Mouse (Mus musculus): ENCODE results near the gene Lin7b. TPM values are rescaled to one million over a fixed set of nuclear protein-coding genes. Genes with fewer than 3 reads are reported as not detected.
"Not testable (repeated sequence)": the region's sequence is repeated elsewhere in the genome, so short reads cannot be mapped to it uniquely, and the experiment has no call there.

Lin7b gene
- polyA plus RNA-seq, 1 experiment from 2014 or later = 70.3 TPM

- H3K36me3 ChIP-seq (ENCODE audit: control insufficient read depth, insufficient read depth, low read length) = peaks cover 13% of the 10 kb centered on the region
- no peak overlapping the region for H3K9ac ChIP-seq (ENCODE audit: low read depth, low read length)
- H3K27me3 ChIP-seq (replicated peaks; ENCODE audit: control insufficient read depth, insufficient read depth, low read length) = no peaks in the 10 kb centered on the region
- H3K9me3 ChIP-seq (ENCODE audit: control insufficient read depth, low read length) = no peaks in the 10 kb centered on the region
- no peak overlapping the region; the same call in 1 of the 2 replicates for H3K4me3 ChIP-seq (ENCODE audit: low read length)
- H3K27ac ChIP-seq (ENCODE audit: low read depth, low read length) = no peak overlapping the region
- peak overlapping the region; percentile 95 for H3K4me2 ChIP-seq (ENCODE audit: low read length)
- WGBS = 51% methylated on average over 18 of the region's 18 CpGs
- peaks cover 23% of the 10 kb centered on the region for H3K4me1 ChIP-seq (ENCODE audit: control insufficient read depth, insufficient read depth, low read depth, low read length)
- no peak for ATAC-seq
These were observed 9.8 kb downstream of the Lin7b start for GRCm38 (mm10) chr7:45360404-45361125.

GRCm38 (mm10) chr7:45359081-45359480 lies 11.3 kb downstream of the Lin7b start:
- 61% methylated on average over 10 of the region's 11 CpGs for WGBS
- H3K4me3 ChIP-seq (ENCODE audit: low read length); H3K9me3 ChIP-seq (ENCODE audit: control insufficient read depth, low read length); H3K9ac ChIP-seq (ENCODE audit: low read depth, low read length); ATAC-seq; H3K27me3 ChIP-seq (replicated peaks; ENCODE audit: control insufficient read depth, insufficient read depth, low read length); H3K4me2 ChIP-seq (ENCODE audit: low read length); H3K27ac ChIP-seq (ENCODE audit: low read depth, low read length): not testable (repeated sequence)
- Histone ChIP-seq H3K36me3 (ENCODE audit: control insufficient read depth, insufficient read depth, low read length) (peaks cover 14% of the 10 kb centered on the region), H3K4me1 (ENCODE audit: control insufficient read depth, insufficient read depth, low read depth, low read length) (peaks cover 13% of the 10 kb centered on the region)

- Histone ChIP-seq H3K36me3 (ENCODE audit: control insufficient read depth, insufficient read depth, low read length) (peaks cover 23% of the 10 kb centered on the region), H3K4me3 (ENCODE audit: low read length) (no peak overlapping the region), H3K9me3 (ENCODE audit: control insufficient read depth, low read length) (no peaks in the 10 kb centered on the region), H3K4me1 (ENCODE audit: control insufficient read depth, insufficient read depth, low read depth, low read length) (peaks cover 1% of the 10 kb centered on the region; the same call in 1 of the 2 replicates), H3K4me2 (ENCODE audit: low read length) (no peak overlapping the region), H3K27ac (ENCODE audit: low read depth, low read length) (no peak overlapping the region), H3K9ac (ENCODE audit: low read depth, low read length) (no peak overlapping the region), H3K27me3 (replicated peaks; ENCODE audit: control insufficient read depth, insufficient read depth, low read length) (no peaks in the 10 kb centered on the region)
- WGBS = 59% methylated on average over 13 of the region's 13 CpGs
- no peak for ATAC-seq
These were observed 14.3 kb downstream of the Lin7b start for GRCm38 (mm10) chr7:45356087-45356486.

GRCm38 (mm10) chr7:45355318-45356020 lies 14.9 kb downstream of the Lin7b start:
- no peak overlapping the region for H3K9ac ChIP-seq (ENCODE audit: low read depth, low read length)
- H3K4me1 ChIP-seq (ENCODE audit: control insufficient read depth, insufficient read depth, low read depth, low read length) = no peaks in the 10 kb centered on the region
- no peak overlapping the region for H3K4me2 ChIP-seq (ENCODE audit: low read length)
- no peaks in the 10 kb centered on the region for H3K27me3 ChIP-seq (replicated peaks; ENCODE audit: control insufficient read depth, insufficient read depth, low read length)
- H3K36me3 ChIP-seq (ENCODE audit: control insufficient read depth, insufficient read depth, low read length) = peaks cover 23% of the 10 kb centered on the region
- H3K4me3 ChIP-seq (ENCODE audit: low read length) = no peak overlapping the region
- WGBS = 81% methylated on average over 15 of the region's 15 CpGs
- H3K27ac ChIP-seq (ENCODE audit: low read depth, low read length) = no peak overlapping the region
- no peaks in the 10 kb centered on the region for H3K9me3 ChIP-seq (ENCODE audit: control insufficient read depth, low read length)
- no peak for ATAC-seq

GRCm38 (mm10) chr7:45353041-45353440 lies 17.3 kb downstream of the Lin7b start:
- no peaks in the 10 kb centered on the region for H3K4me1 ChIP-seq (ENCODE audit: control insufficient read depth, insufficient read depth, low read depth, low read length)
- no peak overlapping the region for H3K4me3 ChIP-seq (ENCODE audit: low read length)
- no peaks in the 10 kb centered on the region for H3K9me3 ChIP-seq (ENCODE audit: control insufficient read depth, low read length)
- no peak overlapping the region for H3K4me2 ChIP-seq (ENCODE audit: low read length)
- WGBS = 21% methylated on average over 5 of the region's 5 CpGs
- H3K9ac ChIP-seq (ENCODE audit: low read depth, low read length) = no peak overlapping the region
- no peaks in the 10 kb centered on the region for H3K27me3 ChIP-seq (replicated peaks; ENCODE audit: control insufficient read depth, insufficient read depth, low read length)
- no peak overlapping the region for H3K27ac ChIP-seq (ENCODE audit: low read depth, low read length)
- no peak for ATAC-seq
- peaks cover 32% of the 10 kb centered on the region for H3K36me3 ChIP-seq (ENCODE audit: control insufficient read depth, insufficient read depth, low read length)

- Histone ChIP-seq H3K4me1 (ENCODE audit: control insufficient read depth, insufficient read depth, low read depth, low read length) (no peaks in the 10 kb centered on the region), H3K9ac (ENCODE audit: low read depth, low read length) (no peak overlapping the region), H3K27ac (ENCODE audit: low read depth, low read length) (no peak overlapping the region), H3K36me3 (ENCODE audit: control insufficient read depth, insufficient read depth, low read length) (peaks cover 37% of the 10 kb centered on the region), H3K4me3 (ENCODE audit: low read length) (no peak overlapping the region), H3K4me2 (ENCODE audit: low read length) (no peak overlapping the region), H3K9me3 (ENCODE audit: control insufficient read depth, low read length) (no peaks in the 10 kb centered on the region), H3K27me3 (replicated peaks; ENCODE audit: control insufficient read depth, insufficient read depth, low read length) (no peaks in the 10 kb centered on the region)
- ATAC-seq = no peak
- 76% methylated on average over 13 of the region's 13 CpGs for WGBS
These were observed 23.5 kb downstream of the Lin7b start for GRCm38 (mm10) chr7:45346905-45347304.

- Histone ChIP-seq H3K27me3 (replicated peaks; ENCODE audit: control insufficient read depth, insufficient read depth, low read length) (no peaks in the 10 kb centered on the region), H3K27ac (ENCODE audit: low read depth, low read length) (no peak overlapping the region), H3K4me1 (ENCODE audit: control insufficient read depth, insufficient read depth, low read depth, low read length) (peaks cover 11% of the 10 kb centered on the region), H3K4me3 (ENCODE audit: low read length) (no peak overlapping the region), H3K4me2 (ENCODE audit: low read length) (no peak overlapping the region), H3K36me3 (ENCODE audit: control insufficient read depth, insufficient read depth, low read length) (peaks cover 29% of the 10 kb centered on the region), H3K9ac (ENCODE audit: low read depth, low read length) (no peak overlapping the region), H3K9me3 (ENCODE audit: control insufficient read depth, low read length) (no peaks in the 10 kb centered on the region)
- WGBS = 32% methylated on average over 13 of the region's 13 CpGs
- ATAC-seq = no peak
These were observed 26.8 kb downstream of the Lin7b start for GRCm38 (mm10) chr7:45343543-45343942.

- H3K36me3 ChIP-seq (ENCODE audit: control insufficient read depth, insufficient read depth, low read length) = peaks cover 14% of the 10 kb centered on the region
- WGBS = 92% methylated on average over 11 of the region's 11 CpGs
- no peak for ATAC-seq
- H3K4me1 ChIP-seq (ENCODE audit: control insufficient read depth, insufficient read depth, low read depth, low read length) = peaks cover 11% of the 10 kb centered on the region
- no peak overlapping the region for H3K4me2 ChIP-seq (ENCODE audit: low read length)
- H3K4me3 ChIP-seq (ENCODE audit: low read length) = no peak overlapping the region
- H3K27me3 ChIP-seq (replicated peaks; ENCODE audit: control insufficient read depth, insufficient read depth, low read length) = no peaks in the 10 kb centered on the region; the same call in 1 of the 2 replicates
- no peaks in the 10 kb centered on the region for H3K9me3 ChIP-seq (ENCODE audit: control insufficient read depth, low read length)
- no peak overlapping the region for H3K27ac ChIP-seq (ENCODE audit: low read depth, low read length)
- no peak overlapping the region for H3K9ac ChIP-seq (ENCODE audit: low read depth, low read length)
These were observed 28.3 kb downstream of the Lin7b start for GRCm38 (mm10) chr7:45342081-45342480.

- Histone ChIP-seq H3K27ac (ENCODE audit: low read depth, low read length) (no peak overlapping the region), H3K4me3 (ENCODE audit: low read length) (no peak overlapping the region), H3K27me3 (replicated peaks; ENCODE audit: control insufficient read depth, insufficient read depth, low read length) (no peaks in the 10 kb centered on the region; the same call in 1 of the 2 replicates), H3K36me3 (ENCODE audit: control insufficient read depth, insufficient read depth, low read length) (peaks cover 8% of the 10 kb centered on the region), H3K9ac (ENCODE audit: low read depth, low read length) (no peak overlapping the region), H3K4me2 (ENCODE audit: low read length) (no peak overlapping the region), H3K4me1 (ENCODE audit: control insufficient read depth, insufficient read depth, low read depth, low read length) (peaks cover 11% of the 10 kb centered on the region), H3K9me3 (ENCODE audit: control insufficient read depth, low read length) (no peaks in the 10 kb centered on the region)
- no peak; the same call in 1 of the 2 replicates for ATAC-seq
- 4% methylated on average over 8 of the region's 8 CpGs for WGBS
These were observed 29.1 kb downstream of the Lin7b start for GRCm38 (mm10) chr7:45341303-45341702.

Measured in hindbrain, embryonic 16.5 days (tissue).